Mouse (Mus musculus): ENCODE data around the gene Pom121l2. TPM values are rescaled to one million over a fixed set of nuclear protein-coding genes. Genes with fewer than 3 reads are reported as not detected.
A peak's percentile ranks its signal among the peaks of the same experiment; 100 is the strongest.

The Pom121l2 gene
- polyA plus RNA-seq, 1 experiment from 2014 or later: not detected

GRCm38 (mm10) chr13:22019934-22020835 lies 39.2 kb downstream of the Pom121l2 start:
- under 1% methylated on average over 44 of the region's 44 CpGs for WGBS
- Histone ChIP-seq H3K36me3 (ENCODE audit: control insufficient read depth, insufficient read depth, low read length) (no peaks in the 10 kb centered on the region), H3K4me1 (replicated peaks; ENCODE audit: control insufficient read depth, insufficient read depth, low read length) (peaks cover 7% of the 10 kb centered on the region; the same call in 1 of the 2 replicates), H3K4me2 (peak overlapping the region; percentile 78), H3K4me3 (ENCODE audit: low read depth, low read length) (peak overlapping the region; percentile 57), H3K9me3 (ENCODE audit: control insufficient read depth, low read length) (no peaks in the 10 kb centered on the region), H3K27me3 (replicated peaks; ENCODE audit: control insufficient read depth, insufficient read depth, low read length) (no peaks in the 10 kb centered on the region), H3K9ac (ENCODE audit: low read depth, low read length) (peak overlapping the region; percentile 69), H3K27ac (ENCODE audit: low read depth, low read length) (0 out of 2 replicates have a peak overlapping the region, but pooled peaks have one; percentile 11)
- peak; percentile 55 for DNase-seq (ENCODE audit: low spot score)
- ATAC-seq (replicated peaks; ENCODE audit: low FRiP score): peak; percentile 74

GRCm38 (mm10) chr13:22020901-22021339 lies 39.9 kb downstream of the Pom121l2 start:
- Histone ChIP-seq H3K36me3 (ENCODE audit: control insufficient read depth, insufficient read depth, low read length) (no peaks in the 10 kb centered on the region), H3K4me1 (replicated peaks; ENCODE audit: control insufficient read depth, insufficient read depth, low read length) (0 out of 2 replicates have a peak, but pooled peaks cover 4% of the 10 kb centered on the region), H3K9me3 (ENCODE audit: control insufficient read depth, low read length) (no peaks in the 10 kb centered on the region), H3K27me3 (replicated peaks; ENCODE audit: control insufficient read depth, insufficient read depth, low read length) (no peaks in the 10 kb centered on the region), H3K27ac (ENCODE audit: low read depth, low read length) (0 out of 2 replicates have a peak overlapping the region, but pooled peaks have one; percentile 43), H3K9ac (ENCODE audit: low read depth, low read length) (peak overlapping the region; percentile 69), H3K4me2 (peak overlapping the region; percentile 78), H3K4me3 (ENCODE audit: low read depth, low read length) (peak overlapping the region; percentile 59)
- ATAC-seq (replicated peaks; ENCODE audit: low FRiP score) (peak; percentile 84), DNase-seq (ENCODE audit: low spot score) (peak; percentile 72)
- WGBS: under 1% methylated on average over 8 of the region's 8 CpGs

- no peak for DNase-seq (ENCODE audit: low spot score)
- Histone ChIP-seq H3K4me3 (ENCODE audit: low read depth, low read length) (peak overlapping the region; percentile 59), H3K27ac (ENCODE audit: low read depth, low read length) (peak overlapping the region; percentile 43), H3K4me1 (replicated peaks; ENCODE audit: control insufficient read depth, insufficient read depth, low read length) (0 out of 2 replicates have a peak, but pooled peaks cover 4% of the 10 kb centered on the region), H3K9ac (ENCODE audit: low read depth, low read length) (peak overlapping the region; percentile 45), H3K36me3 (ENCODE audit: control insufficient read depth, insufficient read depth, low read length) (no peaks in the 10 kb centered on the region), H3K27me3 (replicated peaks; ENCODE audit: control insufficient read depth, insufficient read depth, low read length) (no peaks in the 10 kb centered on the region), H3K9me3 (ENCODE audit: control insufficient read depth, low read length) (no peaks in the 10 kb centered on the region), H3K4me2 (peak overlapping the region; percentile 78)
- peak; percentile 48; the same call in 1 of the 2 replicates for ATAC-seq (replicated peaks; ENCODE audit: low FRiP score)
- WGBS: under 1% methylated on average over 11 of the region's 11 CpGs
These were observed 40.6 kb downstream of the Pom121l2 start for GRCm38 (mm10) chr13:22021581-22021980.

- H3K4me2 ChIP-seq: peak overlapping the region; percentile 78
- DNase-seq (ENCODE audit: low spot score): peak; percentile 81
- H3K4me1 ChIP-seq (replicated peaks; ENCODE audit: control insufficient read depth, insufficient read depth, low read length): 0 out of 2 replicates have a peak, but pooled peaks cover 4% of the 10 kb centered on the region
- H3K9ac ChIP-seq (ENCODE audit: low read depth, low read length): peak overlapping the region; percentile 45
- ATAC-seq (replicated peaks; ENCODE audit: low FRiP score): peak; percentile 73
- H3K4me3 ChIP-seq (ENCODE audit: low read depth, low read length): peak overlapping the region; percentile 59
- no peaks in the 10 kb centered on the region for H3K27me3 ChIP-seq (replicated peaks; ENCODE audit: control insufficient read depth, insufficient read depth, low read length)
- peak overlapping the region; percentile 43; the same call in 1 of the 2 replicates for H3K27ac ChIP-seq (ENCODE audit: low read depth, low read length)
- no peaks in the 10 kb centered on the region for H3K9me3 ChIP-seq (ENCODE audit: control insufficient read depth, low read length)
- under 1% methylated on average over 9 of the region's 9 CpGs for WGBS
- H3K36me3 ChIP-seq (ENCODE audit: control insufficient read depth, insufficient read depth, low read length): no peaks in the 10 kb centered on the region
These were observed 41.2 kb downstream of the Pom121l2 start for GRCm38 (mm10) chr13:22022241-22022640.

- no peaks in the 10 kb centered on the region for H3K27me3 ChIP-seq (replicated peaks; ENCODE audit: control insufficient read depth, insufficient read depth, low read length)
- peak overlapping the region; percentile 69 for H3K9ac ChIP-seq (ENCODE audit: low read depth, low read length)
- WGBS: 2% methylated on average over 35 of the region's 35 CpGs
- no peaks in the 10 kb centered on the region for H3K9me3 ChIP-seq (ENCODE audit: control insufficient read depth, low read length)
- peak overlapping the region; percentile 73 for H3K4me2 ChIP-seq
- no peaks in the 10 kb centered on the region for H3K36me3 ChIP-seq (ENCODE audit: control insufficient read depth, insufficient read depth, low read length)
- no peak overlapping the region for H3K27ac ChIP-seq (ENCODE audit: low read depth, low read length)
- H3K4me3 ChIP-seq (ENCODE audit: low read depth, low read length): peak overlapping the region; percentile 64
- DNase-seq (ENCODE audit: low spot score) (peak; percentile 93), ATAC-seq (replicated peaks; ENCODE audit: low FRiP score) (0 out of 2 replicates have a peak, but pooled peaks have one; percentile 30)
- peaks cover 10% of the 10 kb centered on the region; the same call in 1 of the 2 replicates for H3K4me1 ChIP-seq (replicated peaks; ENCODE audit: control insufficient read depth, insufficient read depth, low read length)
These were observed 45.4 kb downstream of the Pom121l2 start for GRCm38 (mm10) chr13:22026058-22027031.

- DNase-seq (ENCODE audit: low spot score): peak; percentile 92
- H3K27me3 ChIP-seq (replicated peaks; ENCODE audit: control insufficient read depth, insufficient read depth, low read length): no peaks in the 10 kb centered on the region
- H3K9me3 ChIP-seq (ENCODE audit: control insufficient read depth, low read length): no peaks in the 10 kb centered on the region
- peak overlapping the region; percentile 83 for H3K9ac ChIP-seq (ENCODE audit: low read depth, low read length)
- H3K36me3 ChIP-seq (ENCODE audit: control insufficient read depth, insufficient read depth, low read length): no peaks in the 10 kb centered on the region
- H3K4me3 ChIP-seq (ENCODE audit: low read depth, low read length): peak overlapping the region; percentile 67
- 1% methylated on average over 40 of the region's 40 CpGs for WGBS
- ATAC-seq (replicated peaks; ENCODE audit: low FRiP score): peak; percentile 79
- peaks cover 9% of the 10 kb centered on the region for H3K4me1 ChIP-seq (replicated peaks; ENCODE audit: control insufficient read depth, insufficient read depth, low read length)
- H3K27ac ChIP-seq (ENCODE audit: low read depth, low read length): peak overlapping the region; percentile 79
- peak overlapping the region; percentile 73 for H3K4me2 ChIP-seq
These were observed 47.9 kb downstream of the Pom121l2 start for GRCm38 (mm10) chr13:22028673-22029460.

- H3K4me2 ChIP-seq: peak overlapping the region; percentile 73
- H3K27me3 ChIP-seq (replicated peaks; ENCODE audit: control insufficient read depth, insufficient read depth, low read length): no peaks in the 10 kb centered on the region
- ATAC-seq (replicated peaks; ENCODE audit: low FRiP score) (peak; percentile 7; the same call in 1 of the 2 replicates), DNase-seq (ENCODE audit: low spot score) (peak; percentile 62)
- H3K9me3 ChIP-seq (ENCODE audit: control insufficient read depth, low read length): no peaks in the 10 kb centered on the region
- WGBS: 21% methylated on average over 8 of the region's 8 CpGs
- no peak overlapping the region for H3K27ac ChIP-seq (ENCODE audit: low read depth, low read length)
- H3K4me1 ChIP-seq (replicated peaks; ENCODE audit: control insufficient read depth, insufficient read depth, low read length): peaks cover 12% of the 10 kb centered on the region
- no peaks in the 10 kb centered on the region for H3K36me3 ChIP-seq (ENCODE audit: control insufficient read depth, insufficient read depth, low read length)
- peak overlapping the region; percentile 67 for H3K4me3 ChIP-seq (ENCODE audit: low read depth, low read length)
- H3K9ac ChIP-seq (ENCODE audit: low read depth, low read length): peak overlapping the region; percentile 57; the same call in 1 of the 2 replicates
These were observed 48.9 kb downstream of the Pom121l2 start for GRCm38 (mm10) chr13:22029928-22030327.
